31 mouse cellular contexts compared by ENCODE assay signal in the genomic region with DNA sequence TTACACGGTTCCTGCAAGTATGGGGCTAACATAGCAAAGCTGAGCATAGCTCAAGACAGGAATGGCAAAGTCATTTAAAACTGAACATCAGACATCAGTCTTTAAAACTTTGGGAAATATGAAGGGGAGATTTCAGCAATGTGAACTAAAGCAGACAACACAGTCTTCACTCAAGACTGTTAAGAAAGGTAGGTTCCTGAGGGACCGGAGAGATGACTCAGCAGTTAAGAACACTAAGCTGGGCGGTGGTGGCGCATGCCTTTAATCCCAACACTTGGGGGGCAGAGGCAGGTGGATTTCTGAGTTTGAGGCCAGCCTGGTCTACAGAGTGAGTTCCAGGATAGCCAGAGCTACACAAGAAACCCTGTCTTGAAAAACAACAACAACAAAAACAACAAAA. TPM values are rescaled to one million over a fixed set of nuclear protein-coding genes. Genes with fewer than 3 reads are reported as not detected.
"Had no signal": no experiment of that assay in that cellular context is flagged by ENCODE, and none has a peak within 500 bp of the region (broad histone marks: within the 10 kb centered on the region; RNA-seq: fewer than 3 reads in every experiment).

No protein-coding gene starts in this region.

- H3K4me3 ChIP-seq: gastrocnemius, adult 2 months; heart, embryonic 10.5 days; heart, embryonic 12.5 days; hindbrain, embryonic 13.5 days; hindbrain, embryonic 15.5 days; kidney, embryonic 15.5 days; layer of hippocampus, adult 2 months; left cerebral cortex, adult 2 months; limb, embryonic 10.5 days; limb, embryonic 12.5 days; liver, embryonic 13.5 days; liver, embryonic 15.5 days had no signal

- H3K9ac ChIP-seq: heart, embryonic 12.5 days; hindbrain, embryonic 13.5 days; hindbrain, embryonic 15.5 days; kidney, embryonic 15.5 days; limb, embryonic 12.5 days; liver, embryonic 13.5 days; liver, embryonic 15.5 days had no signal

- DNase-seq: gastrocnemius, adult 2 months; gastrocnemius, postnatal 10 days; gastrocnemius, postnatal 25 days; heart, adult 18-20 months; heart, postnatal 14 days; heart, postnatal 36 days; kidney, adult 11 months; kidney, adult 2 months; kidney, adult 9 months; kidney, postnatal 25 days; kidney, postnatal 4 days; liver; liver, embryonic 13.5 days had no signal

- H3K4me1 ChIP-seq: heart, embryonic 10.5 days; heart, embryonic 12.5 days; hindbrain, embryonic 13.5 days; hindbrain, embryonic 15.5 days; kidney, embryonic 15.5 days; limb, embryonic 10.5 days; limb, embryonic 12.5 days; liver, embryonic 13.5 days; liver, embryonic 15.5 days had no signal

- H3K27ac ChIP-seq: gastrocnemius, adult 2 months; heart, embryonic 10.5 days; hindbrain, embryonic 13.5 days; hindbrain, embryonic 15.5 days; hindbrain, postnatal 0 days; kidney, embryonic 15.5 days; kidney, postnatal 0 days; layer of hippocampus, adult 2 months; left cerebral cortex, adult 2 months; limb, embryonic 10.5 days; limb, embryonic 12.5 days; liver, embryonic 13.5 days; liver, embryonic 15.5 days had no signal

- H3K36me3 ChIP-seq: heart, embryonic 10.5 days; heart, embryonic 12.5 days; hindbrain, embryonic 13.5 days; hindbrain, embryonic 15.5 days; kidney, embryonic 15.5 days; limb, embryonic 10.5 days; limb, embryonic 12.5 days; liver, embryonic 13.5 days; liver, embryonic 15.5 days had no signal

- H3K9me3 ChIP-seq: hindbrain, embryonic 15.5 days; limb, embryonic 10.5 days had no signal

RNA-seq across cellular contexts. Expression of a gene that starts 4.2 kb away (rescaled TPM):
- total RNA-seq: gastrocnemius, adult 2 months; gastrocnemius, postnatal 10 days; gastrocnemius, postnatal 25 days; heart, adult 18-20 months; heart, adult 8-10 months; heart, postnatal 14 days; heart, postnatal 36 days; hematopoietic stem cell, adult 5-6 weeks; hindbrain, postnatal 0 days; layer of hippocampus, adult 2 months; layer of hippocampus, postnatal 10 days; layer of hippocampus, postnatal 25 days; left cerebral cortex, adult 2 months; left cerebral cortex, postnatal 14 days; left cerebral cortex, postnatal 36 days had no signal

RNA-seq across cellular contexts. Expression of a gene that starts 58.3 kb away (rescaled TPM):
- total RNA-seq: heart, postnatal 14 days; heart, postnatal 36 days; hematopoietic stem cell, adult 5-6 weeks; layer of hippocampus, postnatal 10 days had no signal
